Mouse (Mus musculus): ENCODE data around the gene Rbm18.

DNA sequence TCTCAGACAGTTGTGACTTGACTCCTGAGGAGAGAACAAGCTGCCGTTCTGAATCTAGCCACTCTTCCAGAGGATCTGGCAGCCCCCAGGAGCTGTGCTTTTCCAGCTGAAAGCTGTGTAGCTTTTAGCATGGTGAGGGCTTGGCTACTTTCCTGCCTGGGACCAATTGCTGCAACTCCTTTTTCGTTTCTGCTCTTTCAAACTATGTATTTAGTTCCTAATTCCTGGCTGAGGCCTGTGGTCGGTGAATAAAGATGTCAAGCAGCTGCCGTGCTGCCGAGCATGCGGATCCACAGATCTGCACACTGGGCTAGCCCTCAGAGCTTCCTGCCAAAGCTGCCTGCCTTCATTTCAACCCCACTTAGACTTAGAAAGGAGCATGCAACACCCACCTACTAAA is 48.3 kb upstream of the Rbm18 start:
- TF ChIP-seq MAFK (IDR thresholded peaks at IDR 0.05; ENCODE audit: insufficient read depth, low read depth, low read length) (no peak), ZC3H11A (IDR thresholded peaks at IDR 0.05; ENCODE audit: borderline replicate concordance, low read depth, low read length) (no peak), HCFC1 (IDR thresholded peaks at IDR 0.05; ENCODE audit: borderline replicate concordance, insufficient read depth, low read length) (no peak), ZNF384 (IDR thresholded peaks at IDR 0.05; ENCODE audit: low read depth, low read length) (no peak)
